Mouse (Mus musculus) ES-CJ7 (cell line): ENCODE measurements around the gene Parvg.

Experiments used
- DNase-seq: peaks from one replicate; pipeline ENCODE4 v3.0.0; 2011; ENCODE audit warnings: low read depth, low spot score

The Parvg gene

DNA sequence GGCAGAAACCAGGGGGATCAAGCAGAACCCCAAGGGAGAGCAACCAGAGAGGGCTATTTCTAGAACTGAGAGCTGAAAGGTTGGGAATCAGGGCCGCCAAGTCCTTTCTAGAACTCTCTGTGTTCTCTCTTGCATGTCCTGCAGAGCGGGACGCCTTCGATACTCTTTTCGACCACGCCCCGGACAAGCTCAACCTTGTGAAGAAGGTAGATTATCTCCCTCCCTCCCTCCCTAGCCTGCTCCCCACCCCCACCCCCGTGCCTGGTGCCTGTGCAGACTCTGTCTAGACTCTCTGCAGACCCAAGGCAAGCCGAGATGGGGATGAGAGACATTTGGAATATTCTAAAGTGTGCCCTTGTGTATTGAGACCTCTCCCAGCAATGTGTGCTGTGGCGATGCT, 20.6 kb upstream of the Parvg start:
- no peak for DNase-seq

GRCm38 (mm10) chr15:84305333-84305732, 18.5 kb upstream of the Parvg start:
- no peak for DNase-seq

- DNase-seq = no peak
Measured at GRCm38 (mm10) chr15:84310271-84310670, 13.6 kb upstream of the Parvg start.

DNA sequence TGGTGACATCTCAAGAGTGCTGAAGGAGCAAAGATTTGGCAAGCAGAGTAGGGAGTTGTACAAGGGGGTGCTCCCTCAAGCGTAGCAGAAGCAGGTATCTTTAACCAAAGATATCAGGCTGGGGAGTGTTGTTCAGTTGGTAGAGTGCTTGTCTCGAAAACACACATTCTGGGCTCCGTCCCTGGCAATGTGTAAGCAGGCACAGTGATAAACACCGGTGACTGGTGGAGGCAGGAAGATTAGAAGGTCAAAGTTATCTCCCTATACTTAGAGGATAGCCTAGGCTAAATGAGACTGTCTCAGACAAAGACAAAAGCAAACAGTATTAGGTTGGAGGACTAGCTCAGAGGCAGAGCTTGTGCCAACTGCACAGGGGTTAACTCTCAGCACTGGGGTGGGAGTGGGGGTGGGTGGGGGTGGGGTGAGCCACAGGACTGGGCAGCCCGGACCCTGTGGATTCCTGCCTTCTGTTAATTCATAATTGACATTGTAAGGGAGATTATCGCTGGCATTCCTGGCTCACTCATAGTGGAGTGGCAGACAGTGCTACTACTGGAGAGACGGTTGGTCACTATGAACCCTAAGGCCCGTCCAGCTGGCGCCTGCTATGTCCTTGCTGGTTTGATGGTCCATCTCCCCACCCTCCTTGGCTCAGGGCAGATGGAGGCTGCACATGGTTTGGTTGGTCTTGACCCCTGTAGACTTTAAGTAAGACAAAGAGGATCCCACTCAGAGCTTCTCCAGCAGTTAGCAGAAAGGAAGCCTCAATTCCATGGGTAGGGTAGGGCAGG, 12.3 kb upstream of the Parvg start:
- DNase-seq = no peak

DNA sequence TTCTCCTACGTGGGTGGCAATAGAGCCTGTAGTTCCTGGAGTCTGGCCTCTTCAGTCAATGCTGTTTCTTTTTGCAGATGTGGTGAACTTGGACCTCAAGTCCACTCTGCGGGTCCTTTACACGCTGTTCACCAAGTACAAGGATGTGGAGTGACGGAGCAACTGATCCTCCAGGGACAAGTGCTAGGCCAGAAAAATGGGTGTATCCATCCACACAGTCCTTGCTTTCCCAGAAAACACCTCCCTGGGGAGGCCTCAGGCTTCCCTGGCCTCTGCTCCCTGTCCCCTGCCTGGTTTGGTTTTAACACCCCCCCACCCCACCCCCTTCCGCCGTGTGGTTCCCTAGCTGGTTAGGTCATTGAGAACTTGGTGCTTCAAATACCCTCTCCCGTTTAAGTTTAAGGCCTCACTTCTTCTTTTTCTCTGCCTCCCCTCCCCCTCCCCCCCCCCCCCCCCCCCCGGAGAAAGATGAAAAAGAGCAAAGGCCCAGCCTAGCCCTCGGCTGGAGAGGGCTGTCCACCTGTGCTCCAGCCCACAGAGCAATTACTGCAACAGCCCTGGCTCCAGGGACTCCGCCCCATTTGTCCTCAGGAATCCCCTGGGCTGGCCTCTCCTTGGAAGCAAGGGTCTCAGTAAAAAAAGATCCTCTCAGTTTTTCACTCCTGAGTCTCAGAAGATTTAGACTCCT, 10.8 kb upstream of the Parvg start:
- DNase-seq = no peak

GRCm38 (mm10) chr15:84313566-84313878, 10.3 kb upstream of the Parvg start:
- no peak for DNase-seq

DNA sequence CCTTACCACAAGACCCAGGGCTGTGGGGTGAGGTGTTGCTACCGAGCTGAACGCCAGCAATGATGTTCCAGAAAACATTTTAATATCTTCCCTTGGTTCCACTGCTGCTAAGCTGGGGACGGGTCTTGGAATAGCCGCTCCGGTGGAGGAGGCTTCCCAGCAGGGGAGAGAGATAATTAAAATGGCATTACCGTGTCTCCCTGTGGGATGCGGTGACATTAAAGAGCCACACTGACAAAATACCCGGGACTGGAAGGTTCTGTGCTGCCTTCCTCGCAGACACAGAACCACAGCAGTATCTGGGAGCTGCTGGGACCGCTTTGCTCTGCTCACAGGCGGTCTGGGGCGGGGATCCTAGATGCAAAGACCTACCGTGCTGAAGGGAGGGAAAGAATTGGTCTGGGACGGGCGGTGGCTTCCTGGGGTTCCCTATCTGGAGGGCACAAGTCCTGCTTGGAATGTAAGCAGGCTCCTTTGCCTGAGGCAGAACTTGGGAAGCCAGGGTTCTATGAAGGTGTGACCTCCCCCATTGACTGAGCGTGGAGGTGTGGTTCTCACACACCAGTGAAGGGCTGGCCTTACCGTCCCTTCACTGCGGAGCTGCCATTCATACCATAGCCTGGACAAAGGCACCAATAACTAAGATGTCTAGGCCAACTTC, 9.3 kb upstream of the Parvg start:
- DNase-seq = peak; percentile 89

DNA sequence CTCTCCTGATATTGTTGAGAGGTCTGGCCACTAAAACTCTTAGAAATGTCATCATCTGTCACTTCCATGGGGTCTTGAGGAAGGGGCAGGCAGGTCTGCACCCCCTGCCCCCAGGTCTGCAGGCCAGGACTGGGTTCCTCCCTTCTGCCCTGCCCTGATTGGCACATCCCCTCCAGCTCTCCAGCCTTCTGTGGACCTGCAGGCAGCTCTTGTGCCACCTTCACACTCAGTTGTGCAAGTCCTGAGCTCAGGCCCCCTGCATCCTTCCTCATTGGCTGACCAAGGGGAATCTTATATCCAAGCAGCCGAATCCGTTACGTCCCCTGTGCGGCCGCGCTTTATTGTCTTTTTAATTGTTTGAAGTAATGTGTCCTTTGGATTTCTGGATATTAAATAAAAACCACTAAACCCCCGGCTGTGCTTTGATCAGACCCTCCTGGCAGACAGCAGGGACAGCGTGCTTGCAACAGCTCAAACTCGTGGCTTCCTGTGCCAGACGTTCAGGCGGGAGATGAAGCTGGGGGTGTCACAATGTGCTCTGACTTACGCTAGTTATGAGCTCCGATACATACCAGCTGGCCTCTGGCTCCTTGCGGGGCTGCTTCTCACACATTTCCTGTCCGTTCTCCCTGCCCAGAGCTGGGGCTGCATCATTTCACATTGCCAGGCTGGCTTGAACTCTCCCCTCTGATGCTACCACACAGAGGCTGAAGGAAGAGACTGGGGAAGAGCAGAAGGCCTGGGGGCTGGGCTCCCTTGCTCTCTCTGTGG, 8.4 kb upstream of the Parvg start:
- DNase-seq = no peak

- DNase-seq = no peak
Measured at GRCm38 (mm10) chr15:84319393-84319792, 4.4 kb upstream of the Parvg start.

GRCm38 (mm10) chr15:84321544-84322174, 2.2 kb upstream of the Parvg start:
- no peak for DNase-seq

DNA sequence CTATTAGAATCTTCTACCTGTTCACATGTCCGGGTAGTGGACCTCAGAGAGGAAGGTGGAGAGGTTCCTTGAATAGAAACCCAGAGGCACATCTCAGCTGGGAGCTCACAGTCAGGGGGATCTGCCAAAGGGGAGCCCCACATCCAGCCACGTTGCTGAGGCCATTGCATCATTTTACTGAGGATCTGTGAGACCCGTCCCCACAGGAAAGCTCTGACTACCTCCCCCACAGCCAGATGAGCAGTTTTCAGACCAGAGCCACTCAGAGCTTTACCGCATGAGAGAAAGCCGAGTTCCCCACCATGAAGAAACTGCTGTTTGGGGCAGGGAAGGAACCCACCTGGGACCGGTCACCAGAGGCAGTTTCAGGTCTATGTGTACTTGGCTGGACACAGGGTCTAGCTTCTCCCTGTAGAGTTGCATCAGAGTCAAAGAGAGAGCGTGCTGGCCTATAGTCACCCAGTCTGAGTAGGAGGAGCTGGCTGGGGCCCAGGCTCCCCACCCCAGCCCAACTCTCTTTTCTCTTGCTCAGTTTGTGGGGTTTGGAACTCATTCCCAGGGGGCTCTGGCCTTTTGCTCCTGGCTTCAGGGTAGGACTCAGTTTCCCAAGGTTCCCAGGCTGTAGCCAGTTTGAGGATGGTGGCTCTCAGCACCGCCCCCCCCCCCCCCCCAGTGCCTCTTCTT, 1.2 kb downstream of the Parvg start:
- no peak for DNase-seq

DNA sequence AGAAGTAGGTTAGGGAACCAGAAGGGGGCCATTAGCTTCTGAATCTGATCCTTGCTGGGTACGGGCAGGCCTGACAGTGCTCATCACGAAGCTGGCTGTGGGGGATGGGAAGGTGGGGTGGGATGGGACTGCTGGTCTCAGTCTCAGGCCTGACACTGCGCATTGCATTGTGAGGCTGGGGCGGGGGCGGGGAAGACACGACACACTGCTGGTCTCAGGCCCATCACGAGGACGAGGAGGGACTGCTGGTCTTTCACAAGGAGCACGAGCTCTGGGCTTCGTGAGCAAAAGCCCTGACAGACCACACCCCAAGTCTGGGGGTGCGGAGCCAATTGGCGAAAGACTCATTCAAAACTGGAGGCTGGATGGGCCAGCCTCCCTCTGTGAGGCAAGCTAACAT, 1.9 kb downstream of the Parvg start:
- peak; percentile 9 for DNase-seq

DNA sequence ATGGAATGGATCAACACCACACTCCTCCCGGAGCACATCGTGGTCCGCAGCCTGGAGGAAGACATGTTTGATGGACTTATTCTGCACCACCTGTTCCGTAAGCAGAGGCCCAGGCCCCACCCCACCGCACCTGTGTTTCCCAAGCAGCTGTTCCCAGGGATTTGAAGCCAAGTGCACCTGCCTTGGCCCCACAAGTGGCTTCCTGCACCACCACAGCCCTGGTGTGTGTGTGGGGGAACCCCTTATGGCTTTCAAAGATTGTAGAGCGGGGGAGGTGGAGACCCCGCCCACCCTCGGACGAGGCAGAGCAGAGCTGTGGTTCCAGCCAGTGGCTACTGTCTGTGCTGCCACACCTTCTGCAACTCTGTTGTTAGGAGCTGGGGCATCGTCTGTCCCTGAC, 5.0 kb downstream of the Parvg start:
- DNase-seq = no peak

DNA sequence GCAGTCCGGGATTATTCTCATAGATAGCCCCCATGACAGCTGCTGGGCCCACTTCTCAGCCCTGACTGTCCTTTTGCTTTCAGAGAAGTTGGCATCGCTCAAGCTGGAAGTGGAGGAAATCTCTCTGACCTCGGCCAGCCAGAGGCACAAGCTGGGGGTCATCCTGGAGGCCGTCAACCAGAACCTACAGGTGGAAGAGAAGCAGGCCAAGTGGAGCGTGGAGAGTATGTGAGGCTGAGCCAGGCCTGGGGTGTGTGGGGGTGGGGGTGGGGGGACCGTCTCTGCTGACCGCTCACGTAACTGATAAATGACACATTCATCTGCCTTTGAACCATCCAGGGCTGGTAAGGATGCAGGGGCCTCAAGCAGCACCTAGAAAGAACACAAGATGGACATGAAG, 6.1 kb downstream of the Parvg start:
- DNase-seq = no peak

DNA sequence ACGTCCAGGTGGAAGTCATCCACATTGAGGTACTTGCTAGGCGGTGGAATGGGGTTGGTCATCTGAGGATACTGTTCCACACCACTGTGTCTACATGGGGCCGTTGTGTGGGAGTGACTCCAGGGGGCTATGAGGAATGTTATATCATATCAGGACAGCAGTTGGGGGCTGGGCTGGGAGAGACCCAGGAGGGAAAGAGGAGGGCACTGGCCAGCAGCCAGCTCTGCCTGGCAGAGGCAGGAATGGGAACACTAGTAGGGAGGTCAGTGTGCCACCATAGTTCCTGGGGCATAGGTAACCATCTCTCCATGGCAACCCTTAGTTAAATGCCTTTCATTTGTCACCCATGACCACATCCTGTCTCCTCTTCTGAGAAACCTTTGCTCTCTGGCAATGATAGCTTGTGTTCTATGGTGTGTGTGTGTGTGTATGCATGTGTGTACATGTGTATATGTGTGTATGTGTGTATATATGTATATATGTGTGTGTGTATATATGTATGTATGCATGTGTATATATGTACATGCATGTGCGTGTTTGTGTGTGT, 7.3 kb downstream of the Parvg start:
- no peak for DNase-seq

GRCm38 (mm10) chr15:84336281-84336817, 12.5 kb downstream of the Parvg start:
- DNase-seq = no peak

- no peak for DNase-seq
Measured at GRCm38 (mm10) chr15:84337599-84337998, 13.8 kb downstream of the Parvg start.

- DNase-seq = no peak
Measured at GRCm38 (mm10) chr15:84340926-84341325, 17.1 kb downstream of the Parvg start.

DNA sequence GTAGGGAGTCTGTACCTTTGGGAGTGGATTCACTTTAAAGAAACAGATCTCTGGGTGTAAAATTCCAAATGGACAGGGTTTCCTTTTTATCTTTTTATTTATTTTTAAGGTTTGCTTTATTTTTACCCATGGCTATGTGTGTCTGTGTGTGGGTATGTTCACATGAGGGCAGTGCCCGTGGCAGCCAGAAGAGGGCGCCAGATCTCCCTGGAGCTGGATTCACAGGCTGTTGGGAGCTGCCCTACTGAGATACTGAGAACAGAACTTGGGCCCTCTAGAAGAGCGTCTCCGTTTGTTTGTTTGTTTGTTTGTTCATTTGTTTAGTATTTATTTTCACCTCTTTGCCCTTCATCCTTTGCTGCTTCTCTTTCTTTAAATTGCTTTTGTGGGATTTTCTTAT, 24.9 kb downstream of the Parvg start:
- DNase-seq = peak; percentile 39

- no peak for DNase-seq
Measured at GRCm38 (mm10) chr15:84349915-84350738, 26.3 kb downstream of the Parvg start.
